Mouse (Mus musculus) intestine, postnatal 0 days (tissue): ENCODE data around the gene Scn11a. TPM values are rescaled to one million over a fixed set of nuclear protein-coding genes. Genes with fewer than 3 reads are reported as not detected.

ENCODE experiments used
- ATAC-seq: fragments of 200-750 bp; cut with Nextera tagmentation; 2 replicates; pipeline ENCODE4 v1.8.0; 2017; ENCODE audit warnings: mild to moderate bottlenecking, moderate TSS enrichment, moderate library complexity
- H3K27ac ChIP-seq: fragments of 300-500 bp; sonication (generic); 2 replicates; pipeline ENCODE4 v1.5.1; 2014; ENCODE audit warnings: mild to moderate bottlenecking, low read depth, low read length, moderate library complexity
- H3K27me3 ChIP-seq: fragments of 300-500 bp; sonication (generic); replicated peaks from 2 replicates; pipeline ENCODE4 v1.6.1; 2014; ENCODE audit warnings: low read length, mixed read lengths; ENCODE audit not compliant: control insufficient read depth, insufficient read depth
- H3K36me3 ChIP-seq: fragments of 300-500 bp; sonication (generic); 2 replicates; pipeline ENCODE4 v1.6.1; 2014; ENCODE audit warnings: mild to moderate bottlenecking, moderate library complexity; ENCODE audit not compliant: control insufficient read depth, insufficient read depth
- H3K4me1 ChIP-seq: fragments of 300-500 bp; sonication (generic); replicated peaks from 2 replicates; pipeline ENCODE4 v1.6.1; 2014; ENCODE audit warnings: antibody characterized with exemption, low read length, mixed read lengths; ENCODE audit not compliant: control insufficient read depth, insufficient read depth
- H3K4me2 ChIP-seq: fragments of 300-500 bp; sonication (generic); replicated peaks from 2 replicates; pipeline ENCODE4 v1.6.1; 2014; ENCODE audit warnings: low read depth, mild to moderate bottlenecking, moderate library complexity
- H3K4me3 ChIP-seq: fragments of 300-500 bp; sonication (generic); 2 replicates; pipeline ENCODE4 v1.5.1; 2014; ENCODE audit warnings: low read depth, low read length
- H3K9ac ChIP-seq: fragments of 300-500 bp; sonication (generic); 2 replicates; pipeline ENCODE4 v1.6.1; 2014; ENCODE audit warnings: mild to moderate bottlenecking, low read depth, low read length
- H3K9me3 ChIP-seq: fragments of 300-500 bp; sonication (generic); 2 replicates; pipeline ENCODE4 v1.6.1; 2016; ENCODE audit warnings: mixed run types; ENCODE audit not compliant: control insufficient read depth
- CTCF ChIP-seq: sonication (generic); IDR thresholded peaks from 2 replicates; pipeline ENCODE4 v1.5.1; 2016; ENCODE audit warnings: low read depth, mild to moderate bottlenecking, control low read depth, antibody characterized with exemption, moderate library complexity
- WGBS: fragments of 180-500 bp; shearing (Covaris S2); extraction: QIAGEN DNeasy Blood & Tissue Kit; methylation state at CpG from one replicate; pipeline ENCODE4 v1.1.7; 2014; 5-methylcytosine and 5-hydroxymethylcytosine counted together
- polyA plus RNA-seq: library from polyadenylated mRNA; unstranded; fragments of >200 nt; fragmentation: Nextera tagmentation; extraction: Ambion mirVana; gene quantifications from 2 replicates; pipeline ENCODE4 v1.2.1, GENCODE M21; 2015

Gene Scn11a
- polyA plus RNA-seq, 1 experiment from 2014 or later, result 0.25 TPM

GRCm38 (mm10) chr9:119847187-119847586 is 21.9 kb upstream of the Scn11a start:
- 88% methylated on average over 6 of the region's 6 CpGs for WGBS
- Histone ChIP-seq H3K36me3 (no peaks in the 10 kb centered on the region), H3K9ac (no peak overlapping the region), H3K4me3 (no peak overlapping the region), H3K4me2 (no peak overlapping the region), H3K9me3 (no peaks in the 10 kb centered on the region), H3K27me3 (no peaks in the 10 kb centered on the region), H3K27ac (no peak overlapping the region), H3K4me1 (no peaks in the 10 kb centered on the region)
- ATAC-seq, result no peak
- no peak for TF ChIP-seq CTCF

- Histone ChIP-seq H3K9me3 (no peaks in the 10 kb centered on the region), H3K9ac (no peak overlapping the region), H3K27me3 (no peaks in the 10 kb centered on the region), H3K4me2 (no peak overlapping the region), H3K36me3 (no peaks in the 10 kb centered on the region), H3K27ac (no peak overlapping the region), H3K4me3 (no peak overlapping the region), H3K4me1 (no peaks in the 10 kb centered on the region)
- no peak for TF ChIP-seq CTCF
- WGBS, result 16% methylated on average over 5 of the region's 5 CpGs
- no peak for ATAC-seq
These were observed 19.5 kb upstream of the Scn11a start for GRCm38 (mm10) chr9:119844724-119845123.

GRCm38 (mm10) chr9:119843549-119843948 is 18.3 kb upstream of the Scn11a start:
- no peaks in the 10 kb centered on the region for H3K9me3 ChIP-seq
- H3K36me3 ChIP-seq, result no peaks in the 10 kb centered on the region
- 77% methylated on average over 4 of the region's 4 CpGs for WGBS
- H3K4me1 ChIP-seq, result no peaks in the 10 kb centered on the region
- TF ChIP-seq CTCF, result no peak
- no peak for ATAC-seq
- no peak overlapping the region for H3K27ac ChIP-seq
- no peak overlapping the region for H3K4me2 ChIP-seq
- no peak overlapping the region for H3K4me3 ChIP-seq
- H3K27me3 ChIP-seq, result no peaks in the 10 kb centered on the region
- H3K9ac ChIP-seq, result no peak overlapping the region

- no peaks in the 10 kb centered on the region for H3K4me1 ChIP-seq
- H3K9ac ChIP-seq, result no peak overlapping the region
- H3K9me3 ChIP-seq, result no peaks in the 10 kb centered on the region
- WGBS, result 44% methylated on average over 4 of the region's 4 CpGs
- no peak for ATAC-seq
- no peak overlapping the region for H3K27ac ChIP-seq
- no peak overlapping the region for H3K4me2 ChIP-seq
- no peaks in the 10 kb centered on the region for H3K27me3 ChIP-seq
- TF ChIP-seq CTCF, result no peak
- no peak overlapping the region for H3K4me3 ChIP-seq
- H3K36me3 ChIP-seq, result no peaks in the 10 kb centered on the region
These were observed 17.4 kb upstream of the Scn11a start for GRCm38 (mm10) chr9:119842541-119843169.

GRCm38 (mm10) chr9:119842091-119842490 is 16.8 kb upstream of the Scn11a start:
- WGBS, result 26% methylated on average over 6 of the region's 6 CpGs
- H3K9me3 ChIP-seq, result no peaks in the 10 kb centered on the region
- H3K36me3 ChIP-seq, result no peaks in the 10 kb centered on the region

GRCm38 (mm10) chr9:119841159-119841558 is 15.9 kb upstream of the Scn11a start:
- no peaks in the 10 kb centered on the region for H3K27me3 ChIP-seq
- H3K9me3 ChIP-seq, result no peaks in the 10 kb centered on the region
- H3K4me2 ChIP-seq, result no peak overlapping the region
- H3K4me3 ChIP-seq, result no peak overlapping the region
- H3K36me3 ChIP-seq, result no peaks in the 10 kb centered on the region
- no peaks in the 10 kb centered on the region for H3K4me1 ChIP-seq
- ATAC-seq, result no peak
- no peak overlapping the region for H3K27ac ChIP-seq
- H3K9ac ChIP-seq, result no peak overlapping the region
- 77% methylated on average over 6 of the region's 6 CpGs for whole genome bisulfite sequencing
- no peak for TF ChIP-seq CTCF

More at GRCm38 (mm10) chr9:119842091-119842490, 16.8 kb upstream of the Scn11a start:
- no peak overlapping the region for H3K4me2 ChIP-seq
- H3K9ac ChIP-seq, result no peak overlapping the region
- ATAC-seq, result no peak
- H3K4me3 ChIP-seq, result no peak overlapping the region
- no peaks in the 10 kb centered on the region for H3K4me1 ChIP-seq
- TF ChIP-seq CTCF, result no peak
- no peaks in the 10 kb centered on the region for H3K27me3 ChIP-seq
- no peak overlapping the region for H3K27ac ChIP-seq
